Mouse (Mus musculus) thymus, postnatal 10 days (tissue): ENCODE measurements at regions not wholly inside any gene's neighbourhood (a gene's known extent, or its start where the extent isn't known, plus 50 kb on each side); places are given as distances from the start of the nearest gene placed in this dataset.
"Not testable (repeated sequence)": the region's sequence is repeated elsewhere in the genome, so short reads cannot be mapped to it uniquely, and the experiment has no call there.

Experiments
- DNase-seq, 2 experiments: peaks; one replicate each; pipeline ENCODE4 v3.0.0; 2021; ENCODE audit warnings: low spot score in 2 of 2

DNA sequence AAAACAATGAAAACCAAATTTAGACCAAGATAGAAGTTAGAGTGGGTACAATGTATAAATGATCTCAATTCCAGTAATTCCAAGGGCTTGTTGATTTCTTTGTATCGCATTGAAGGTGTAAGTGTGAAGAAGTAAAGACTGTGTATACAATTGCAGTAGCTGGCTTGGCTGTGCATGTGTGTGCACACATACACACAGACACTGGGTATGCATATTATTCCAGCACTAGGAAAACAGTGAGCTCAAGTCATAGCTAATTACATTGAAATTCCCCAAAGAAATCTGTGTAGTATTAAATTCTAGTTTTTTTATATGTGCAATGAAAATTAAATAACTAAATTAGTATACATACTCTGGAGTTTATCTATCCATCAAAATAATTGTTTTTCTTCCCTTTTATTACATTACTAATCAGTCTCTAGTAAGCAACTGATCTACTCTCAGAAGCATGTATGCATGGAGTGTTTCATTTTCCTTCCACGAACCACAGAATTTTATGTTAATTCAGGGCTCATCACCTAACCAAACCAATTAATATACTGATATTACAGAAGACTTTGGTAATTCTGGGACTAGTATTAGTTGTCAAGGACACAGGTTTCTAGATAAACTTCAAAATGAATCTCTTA is 56.5 kb downstream of the Gm8797 start:
- no peak for DNase-seq

DNA sequence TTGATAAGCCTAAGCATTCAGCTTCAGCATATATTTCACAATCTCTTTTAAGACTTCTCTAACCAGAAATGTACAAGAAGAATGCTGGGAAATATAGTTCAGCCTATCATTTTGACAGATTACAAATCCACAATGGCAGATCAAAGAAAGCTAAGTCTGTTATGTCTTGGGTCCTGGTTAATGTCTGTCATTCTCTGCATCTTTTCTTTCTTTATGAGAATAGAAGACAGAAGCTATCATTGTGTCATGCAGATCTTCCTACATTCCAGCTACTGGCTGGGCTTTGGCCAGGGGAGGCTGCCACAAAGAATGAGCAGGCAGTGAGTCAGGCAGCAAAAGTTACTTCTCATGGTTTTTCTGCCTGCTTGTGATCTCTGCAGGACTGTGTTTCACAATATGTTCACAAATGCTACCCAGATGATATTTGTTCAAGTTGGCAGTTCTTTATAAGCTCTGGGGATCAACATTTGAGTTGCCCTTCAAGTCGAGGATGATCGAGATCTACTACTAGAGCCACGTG is 60.5 kb downstream of the Gm8797 start:
- no peak for DNase-seq

DNA sequence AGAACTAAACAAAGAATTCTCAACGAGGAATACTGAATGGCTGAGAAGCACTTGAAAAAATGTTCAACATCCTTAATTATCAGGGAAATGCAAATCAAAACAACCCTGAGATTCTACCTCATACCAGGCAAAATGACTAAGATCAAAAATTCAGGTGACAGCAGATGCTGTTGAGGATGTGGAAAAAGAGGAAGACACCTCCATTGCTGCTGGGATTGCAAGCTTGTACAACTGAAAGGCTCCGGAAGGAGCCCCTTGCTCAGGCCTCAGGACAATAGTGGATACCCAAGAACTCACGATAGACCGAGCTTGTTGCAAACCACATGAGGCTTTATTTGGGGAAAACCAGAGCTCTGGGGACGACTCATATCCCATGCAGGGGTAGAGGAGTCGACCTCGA is 69.6 kb downstream of the Gm8797 start:
- not testable (repeated sequence) for DNase-seq

DNA sequence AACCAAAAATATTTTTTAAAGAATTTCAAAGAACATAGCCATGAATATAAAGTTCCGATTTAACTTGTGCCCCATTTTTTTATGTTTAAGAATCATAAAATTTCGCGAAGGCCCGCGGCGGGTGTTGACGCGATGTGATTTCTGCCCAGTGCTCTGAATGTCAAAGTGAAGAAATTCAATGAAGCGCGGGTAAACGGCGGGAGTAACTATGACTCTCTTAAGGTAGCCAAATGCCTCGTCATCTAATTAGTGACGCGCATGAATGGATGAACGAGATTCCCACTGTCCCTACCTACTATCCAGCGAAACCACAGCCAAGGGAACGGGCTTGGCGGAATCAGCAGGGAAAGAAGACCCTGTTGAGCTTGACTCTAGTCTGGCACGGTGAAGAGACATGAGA is 109.6 kb downstream of the Gm8797 start:
- DNase-seq, result peak; percentile 98 to 99

DNA sequence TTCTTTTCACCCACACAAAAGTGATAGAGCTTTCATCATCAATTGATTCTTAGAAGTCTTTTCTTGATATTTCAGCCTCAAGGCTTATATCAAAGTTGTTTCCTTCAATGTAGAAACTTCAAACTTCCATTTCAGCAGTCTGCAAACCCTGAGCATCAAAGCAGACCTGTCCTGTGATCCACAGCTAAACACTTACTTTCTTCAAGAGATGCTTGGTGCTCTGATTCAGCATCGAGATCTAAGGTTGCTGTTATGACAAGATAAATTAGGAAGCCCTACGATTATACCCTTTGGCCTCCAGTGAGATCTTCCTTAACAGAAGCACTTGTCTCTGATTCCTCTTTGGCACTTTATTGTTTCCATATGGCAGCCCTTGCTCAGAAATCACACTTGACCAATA is 119.8 kb downstream of the Gm8797 start:
- DNase-seq, result no peak

DNA sequence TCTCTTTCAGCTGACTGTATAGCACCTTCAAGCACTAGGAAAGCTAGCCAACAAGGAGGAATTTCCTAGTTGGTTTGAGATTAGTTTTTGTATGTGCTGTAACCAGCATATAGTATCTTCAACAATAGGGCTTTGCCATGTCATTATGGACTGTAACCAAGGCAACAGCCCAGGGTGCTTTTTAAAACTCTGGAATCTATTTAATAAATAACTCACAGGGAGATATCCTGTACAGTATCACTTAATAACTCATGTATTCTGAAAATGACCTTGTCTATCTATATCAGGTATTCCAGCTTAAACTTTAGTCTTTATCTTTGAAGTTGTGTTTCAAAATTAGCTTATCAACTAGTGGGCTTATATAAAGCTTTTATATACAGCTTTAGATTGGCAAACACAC is 128.5 kb downstream of the Gm8797 start:
- no peak for DNase-seq

DNA sequence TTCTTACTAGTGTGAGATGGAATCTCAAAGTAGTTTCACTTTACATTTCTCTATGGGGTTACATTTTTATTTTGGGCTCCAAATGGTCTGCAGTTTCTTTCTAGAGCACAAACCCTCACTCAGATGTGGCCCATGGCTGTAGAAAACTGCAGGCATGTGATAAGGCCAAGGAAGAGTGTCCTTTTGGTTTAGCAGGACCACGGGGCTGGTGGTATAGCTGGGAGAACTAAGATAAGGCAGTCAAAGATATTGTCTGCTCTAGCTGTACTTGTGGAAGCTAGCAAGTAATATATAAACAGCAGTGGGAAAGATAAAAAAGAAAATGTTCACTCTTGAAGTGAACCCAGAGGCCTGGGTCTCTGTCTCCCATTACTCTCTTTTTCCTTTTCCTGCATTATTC is 166.9 kb downstream of the Gm8797 start:
- no peak for DNase-seq

DNA sequence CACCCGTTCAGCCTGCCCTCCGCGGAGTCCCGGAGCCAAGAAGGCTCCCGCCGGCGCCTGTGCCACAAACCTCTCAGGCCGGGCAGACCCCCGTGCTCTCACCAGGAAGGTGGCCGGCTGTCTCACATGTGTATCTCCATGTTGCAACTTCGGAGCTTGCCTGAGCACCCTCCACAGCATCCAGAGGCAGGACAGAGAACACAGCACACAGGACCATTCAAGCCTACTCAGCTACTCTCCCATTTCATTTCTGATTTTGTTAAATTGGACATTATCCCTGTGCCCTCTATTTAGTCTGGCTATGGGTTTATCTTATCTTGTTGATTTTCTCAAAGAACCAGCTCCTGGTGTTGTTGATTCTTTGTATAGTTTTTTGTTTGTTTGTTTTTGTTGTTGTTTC is 199.6 kb downstream of the Gm8797 start:
- DNase-seq, result not testable (repeated sequence)

DNA sequence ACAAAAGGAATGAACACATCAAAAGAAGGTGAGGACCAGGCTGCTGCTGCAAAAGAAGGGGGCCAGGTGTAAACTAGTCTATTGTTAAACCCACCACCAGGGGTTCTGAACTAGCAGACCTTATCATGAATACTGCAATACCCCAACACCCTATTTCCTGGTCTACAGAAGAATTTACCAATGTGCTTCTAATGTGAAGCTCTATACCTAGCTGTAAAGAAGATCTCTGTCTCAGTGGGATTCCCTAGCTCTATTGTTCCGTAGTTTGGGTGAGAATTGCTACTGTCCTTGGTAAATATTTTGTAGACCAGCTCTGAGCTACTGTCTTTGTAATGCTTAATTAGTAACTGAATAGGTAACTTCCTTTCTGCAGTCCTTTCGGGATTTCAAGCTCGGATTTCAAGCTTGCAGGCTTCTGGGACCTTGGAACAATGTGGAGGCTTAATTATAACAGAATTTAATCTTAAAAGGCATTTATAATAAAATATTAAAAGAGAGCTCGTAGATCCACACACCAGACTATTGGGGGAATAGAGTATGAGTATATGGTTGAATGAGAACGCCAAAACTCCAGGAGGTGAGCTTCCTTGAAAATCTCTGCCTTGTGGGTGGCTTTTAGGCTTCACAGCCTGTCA is 238.5 kb downstream of the Gm8797 start:
- not testable (repeated sequence) for DNase-seq

DNA sequence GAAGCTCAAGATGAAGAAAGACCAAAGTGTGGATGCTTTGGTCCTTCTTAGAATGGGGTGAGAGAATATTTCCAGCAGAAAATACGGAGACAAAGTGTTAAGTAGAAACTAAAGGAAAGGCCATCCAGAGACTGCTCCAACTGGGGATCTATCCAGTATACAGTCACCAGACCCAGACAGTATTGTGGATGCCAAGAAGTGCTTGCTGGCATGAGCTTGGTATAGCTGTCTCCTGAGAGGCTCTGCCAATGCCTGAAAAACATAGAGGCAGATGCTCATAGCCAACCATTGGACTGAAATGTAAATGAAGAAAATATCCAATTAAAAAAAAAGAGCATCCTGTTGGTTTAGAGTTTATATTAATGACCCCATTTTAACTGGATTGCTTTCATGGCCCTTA is 253.8 kb downstream of the Gm8797 start:
- no peak for DNase-seq

DNA sequence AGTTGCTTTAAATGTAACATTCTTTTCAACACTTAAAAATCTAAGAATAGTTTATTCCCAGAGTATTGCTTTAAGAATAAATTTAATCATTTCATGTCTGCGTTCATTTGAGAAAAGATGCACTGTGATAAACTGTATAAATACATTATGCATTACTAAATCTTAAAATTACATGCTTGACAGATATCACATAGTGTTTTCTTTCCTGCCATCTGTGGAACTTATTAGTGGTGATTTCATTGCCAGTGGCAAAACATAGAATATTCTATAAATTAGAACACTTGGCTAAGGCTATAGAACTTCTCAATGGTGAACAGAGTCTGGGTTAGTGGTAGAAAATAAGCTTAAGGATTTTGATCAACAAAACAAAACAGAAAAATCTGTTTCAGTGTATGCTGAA is 268.1 kb downstream of the Gm8797 start:
- DNase-seq, result no peak

DNA sequence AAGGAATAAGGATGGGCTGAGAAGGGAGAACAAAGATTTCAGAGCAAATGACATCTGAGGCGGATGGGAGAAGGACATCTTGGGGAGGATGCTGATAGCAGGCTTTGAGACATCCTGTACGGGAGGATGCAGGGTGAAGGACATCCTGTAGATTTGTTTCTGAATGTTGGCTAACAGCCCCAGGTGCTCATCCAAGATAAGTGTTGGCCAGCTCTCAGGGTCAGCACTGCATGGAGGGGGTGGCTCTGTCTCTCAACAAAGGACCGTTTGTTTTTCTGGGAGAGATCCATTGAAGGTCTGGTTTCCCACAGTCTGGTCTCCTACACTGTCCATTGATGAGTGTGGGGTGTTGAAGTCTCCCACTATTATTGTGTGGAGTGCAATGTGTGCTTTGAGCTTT is 290.7 kb downstream of the Gm8797 start:
- DNase-seq, result not testable (repeated sequence)

DNA sequence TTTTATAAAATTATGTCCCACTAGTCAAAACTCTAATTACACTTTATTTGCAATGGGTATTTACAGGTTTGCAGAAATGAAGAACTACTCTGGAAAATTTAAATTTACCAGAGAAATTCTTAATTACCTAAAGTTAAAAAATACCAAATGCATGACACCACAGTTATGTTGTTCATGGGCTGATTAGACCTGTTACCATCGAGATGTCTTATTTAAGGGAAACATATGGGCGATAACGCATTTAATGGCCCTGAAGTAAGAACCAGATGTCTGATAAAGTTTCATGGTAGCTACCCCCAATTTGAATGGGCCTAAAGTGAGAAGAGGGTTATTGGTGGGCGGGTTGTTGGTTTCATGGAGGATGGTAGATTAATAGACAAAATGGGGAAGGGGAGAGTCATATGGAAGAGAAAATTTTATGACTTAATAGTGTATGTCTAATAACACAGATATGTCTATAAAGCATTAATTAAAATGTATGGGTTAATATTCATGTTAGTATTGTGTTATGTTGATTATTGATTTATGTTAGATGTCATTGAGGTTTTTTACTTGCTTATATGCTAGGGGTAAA is 299.0 kb downstream of the Gm8797 start:
- DNase-seq, result no peak

DNA sequence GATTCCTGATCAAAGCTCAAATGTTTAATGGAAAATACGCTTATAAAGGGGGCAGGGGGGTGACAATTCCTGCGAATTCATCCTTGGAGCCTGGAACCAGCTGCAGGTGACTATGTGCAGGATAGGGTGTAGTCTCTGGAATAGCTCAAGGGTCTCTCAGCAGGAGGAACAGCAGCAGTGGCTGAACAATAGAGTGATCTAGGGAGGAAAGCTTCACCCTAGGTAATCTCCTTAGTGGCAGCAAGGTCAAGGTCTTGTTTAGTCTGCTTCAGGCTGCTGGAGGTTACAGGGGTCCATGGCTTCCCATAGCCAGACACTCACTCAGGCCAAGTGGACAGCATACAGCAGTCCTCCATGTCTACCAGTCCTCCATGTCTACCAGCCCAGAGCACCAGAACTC is 301.3 kb downstream of the Gm8797 start:
- DNase-seq, result no peak

DNA sequence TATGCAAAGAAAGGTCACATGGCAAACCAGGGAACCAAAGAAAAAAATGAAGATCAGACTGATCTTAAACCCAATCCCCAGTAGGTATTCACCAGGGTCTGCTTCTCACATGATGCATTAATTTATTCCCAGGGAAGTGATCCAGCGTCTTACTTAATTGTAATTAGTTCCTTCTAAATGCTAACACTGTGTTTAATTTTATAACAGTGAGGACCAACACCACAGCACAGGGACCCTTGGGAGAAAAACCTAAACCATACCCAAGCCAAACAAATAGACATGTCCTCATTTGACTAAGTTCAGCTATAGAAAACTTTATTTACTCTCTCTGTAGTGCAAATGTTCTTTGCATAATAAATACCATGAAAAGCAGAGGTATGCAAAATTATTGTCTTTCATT is 333.2 kb downstream of the Gm8797 start:
- no peak for DNase-seq

DNA sequence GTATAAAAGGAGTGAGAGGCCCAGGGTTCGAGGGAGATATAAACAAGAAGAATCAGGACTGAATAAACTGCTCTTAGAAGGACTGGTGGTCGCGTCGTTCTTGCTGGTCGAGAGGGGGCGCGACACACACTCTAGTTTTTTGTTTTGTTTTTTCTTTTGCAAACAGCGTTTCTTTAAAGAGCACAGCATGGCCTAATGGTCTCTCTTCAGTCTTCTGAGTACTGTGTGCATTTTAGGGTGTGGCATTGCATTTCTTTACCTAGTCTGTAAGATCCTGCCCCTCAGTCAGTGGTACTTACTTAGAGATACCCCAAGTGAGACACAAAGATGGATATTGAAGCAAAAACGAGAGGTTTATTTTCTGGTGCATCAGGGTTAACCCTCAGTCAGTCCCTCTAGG is 336.7 kb downstream of the Gm8797 start:
- no peak for DNase-seq

DNA sequence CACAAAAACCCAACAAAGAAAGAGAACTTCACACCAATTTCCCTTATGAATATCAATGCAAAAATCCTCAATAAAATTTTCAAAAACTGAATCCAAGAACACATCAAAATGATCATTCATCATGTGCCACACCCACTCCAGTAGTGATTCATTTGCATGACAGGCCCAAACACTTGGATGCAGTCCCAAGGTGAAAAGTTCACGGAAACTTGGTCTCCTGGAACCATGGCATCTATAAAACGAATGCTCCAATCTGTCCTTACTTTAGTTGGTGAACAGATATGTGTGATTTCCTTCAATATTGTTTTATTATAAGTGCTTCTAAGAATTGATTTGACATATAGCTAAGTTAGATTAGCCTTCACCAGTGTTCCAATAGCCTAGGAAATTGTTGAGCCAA is 343.3 kb downstream of the Gm8797 start:
- DNase-seq, result no peak

DNA sequence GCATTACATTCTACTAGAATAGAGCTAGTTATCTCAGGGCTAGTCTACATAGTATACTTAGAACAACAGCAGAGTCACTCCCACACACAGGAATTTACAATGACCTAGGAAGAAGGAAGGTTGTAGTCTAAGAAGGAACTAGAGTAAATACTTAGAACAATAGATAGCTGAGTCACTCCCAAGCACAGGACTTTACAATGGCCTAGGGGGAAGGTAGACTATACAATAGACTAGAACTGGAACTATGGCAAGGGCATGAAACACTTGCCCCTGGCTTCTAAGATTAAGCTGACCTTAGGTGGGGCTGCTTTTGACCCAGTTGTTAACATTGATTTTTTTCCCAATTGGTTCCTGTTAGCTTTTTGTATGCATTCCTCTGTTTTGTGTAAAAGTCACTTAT is 343.8 kb downstream of the Gm8797 start:
- not testable (repeated sequence) for DNase-seq

DNA sequence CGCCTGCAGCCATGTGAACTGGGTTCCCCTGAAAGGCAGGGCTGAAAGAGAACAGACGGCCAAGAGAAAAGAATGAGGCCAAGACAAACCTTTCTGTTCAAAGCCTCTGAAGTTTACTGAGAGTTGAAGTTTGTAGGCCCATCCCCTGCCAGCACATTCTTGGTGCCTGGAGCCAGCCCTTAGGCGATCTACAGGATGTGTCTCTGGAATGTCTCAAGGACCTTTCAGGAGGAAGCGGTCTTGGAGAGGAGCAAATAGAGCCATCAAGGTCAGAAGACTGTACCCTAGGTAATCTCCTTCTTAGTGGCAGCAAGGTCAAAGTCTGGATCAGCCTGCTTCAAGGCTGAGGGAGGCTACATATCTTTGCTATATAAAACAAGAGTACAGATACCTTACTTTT is 350.3 kb downstream of the Gm8797 start:
- DNase-seq, result no peak

DNA sequence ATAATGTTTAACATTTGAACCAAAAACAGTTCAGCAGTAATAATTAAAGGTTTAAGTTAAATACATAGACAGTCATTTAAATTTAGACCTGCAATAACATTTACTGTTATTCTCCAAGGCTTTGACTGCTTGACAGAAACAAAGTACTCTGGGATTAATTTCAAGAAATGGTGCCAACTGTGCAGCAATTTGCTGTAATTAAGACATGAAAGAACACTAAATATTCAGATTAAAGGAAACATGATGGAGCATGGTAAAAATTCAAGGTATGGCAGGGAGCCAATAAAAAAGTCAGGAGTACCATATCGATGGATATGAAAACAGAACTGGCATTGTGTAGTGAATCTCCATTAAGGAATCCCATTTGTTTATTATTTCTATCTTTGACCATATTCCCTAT is 352.3 kb downstream of the Gm8797 start:
- no peak for DNase-seq

DNA sequence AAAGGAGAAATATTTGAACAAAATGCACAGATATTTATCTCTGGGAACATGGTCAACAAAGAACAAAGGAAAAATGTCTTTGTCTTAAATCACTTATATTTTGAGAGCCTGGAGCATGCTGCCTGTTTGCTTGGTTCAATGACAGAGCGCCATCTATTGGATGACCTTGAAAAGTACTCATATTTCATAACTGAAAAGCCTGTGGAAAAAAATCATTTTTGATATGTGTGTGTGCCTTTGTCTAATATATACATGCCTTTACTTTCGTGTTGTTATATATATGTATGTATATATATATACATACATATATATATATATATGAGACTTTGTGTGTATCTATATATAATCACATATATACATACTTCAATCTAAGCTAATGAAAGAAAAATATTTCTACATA is 356.1 kb downstream of the Gm8797 start:
- DNase-seq, result no peak

DNA sequence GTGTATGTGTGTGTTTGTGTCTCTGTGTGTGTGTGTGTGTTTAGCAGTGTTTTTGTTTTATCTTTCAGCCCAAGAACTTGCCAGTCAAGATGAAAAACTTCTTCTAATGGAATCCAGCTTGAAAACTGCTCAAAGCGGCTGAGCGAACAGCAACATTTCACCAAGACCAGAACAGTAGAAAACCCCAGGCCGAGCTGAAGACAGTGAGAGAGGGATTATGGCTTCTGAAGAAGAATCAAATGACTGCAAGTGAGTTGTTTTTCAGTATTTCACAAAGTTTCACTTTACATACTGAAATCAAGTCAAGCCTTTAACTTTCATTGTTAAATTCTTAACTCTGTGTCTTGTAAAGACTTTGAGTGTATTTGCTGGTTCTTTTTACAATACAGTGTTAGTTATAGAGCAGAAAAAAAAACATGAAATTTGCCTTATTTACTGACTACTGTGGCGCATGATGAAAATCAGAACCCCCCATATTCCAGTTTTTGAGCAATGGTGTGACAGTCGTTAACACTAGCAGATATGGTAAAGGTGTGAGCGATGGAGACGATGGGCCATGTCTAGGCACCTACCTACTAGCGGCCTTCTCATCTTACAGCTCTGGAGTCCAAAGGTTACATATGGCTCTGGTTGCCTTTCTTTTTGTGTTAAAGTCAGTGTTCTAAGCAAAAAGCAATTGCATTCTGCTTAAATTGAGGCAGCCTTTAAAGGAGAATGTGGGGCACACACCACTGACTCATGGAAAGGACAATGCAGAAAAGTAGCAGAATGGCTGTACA is 357.0 kb downstream of the Gm8797 start:
- DNase-seq, result no peak

DNA sequence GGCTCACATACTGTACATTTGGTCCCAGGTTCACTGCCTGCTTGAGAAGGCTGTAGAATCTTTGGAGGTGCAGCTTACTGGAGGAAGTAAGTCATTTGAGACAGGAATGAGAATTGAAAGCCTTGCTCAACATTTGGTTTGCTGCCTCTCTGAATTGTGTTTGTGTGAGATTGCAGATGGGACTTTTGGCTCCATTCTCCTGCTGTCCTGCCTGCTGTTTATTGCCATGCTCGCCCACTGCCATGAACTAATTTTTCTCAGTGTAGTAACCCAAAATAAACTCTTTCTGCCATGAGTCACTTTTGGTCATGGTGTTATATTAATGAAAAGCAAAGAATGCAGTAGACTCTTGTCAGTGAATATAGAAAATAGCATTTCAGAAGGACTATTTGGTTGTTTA is 368.1 kb downstream of the Gm8797 start:
- DNase-seq, result no peak
